Mouse (Mus musculus): ENCODE data around the gene Haus6. TPM values are rescaled to one million over a fixed set of nuclear protein-coding genes. Genes with fewer than 3 reads are reported as not detected.

Haus6 gene
- total RNA-seq, 2 experiments from 2014 or later: 8.3 TPM

DNA sequence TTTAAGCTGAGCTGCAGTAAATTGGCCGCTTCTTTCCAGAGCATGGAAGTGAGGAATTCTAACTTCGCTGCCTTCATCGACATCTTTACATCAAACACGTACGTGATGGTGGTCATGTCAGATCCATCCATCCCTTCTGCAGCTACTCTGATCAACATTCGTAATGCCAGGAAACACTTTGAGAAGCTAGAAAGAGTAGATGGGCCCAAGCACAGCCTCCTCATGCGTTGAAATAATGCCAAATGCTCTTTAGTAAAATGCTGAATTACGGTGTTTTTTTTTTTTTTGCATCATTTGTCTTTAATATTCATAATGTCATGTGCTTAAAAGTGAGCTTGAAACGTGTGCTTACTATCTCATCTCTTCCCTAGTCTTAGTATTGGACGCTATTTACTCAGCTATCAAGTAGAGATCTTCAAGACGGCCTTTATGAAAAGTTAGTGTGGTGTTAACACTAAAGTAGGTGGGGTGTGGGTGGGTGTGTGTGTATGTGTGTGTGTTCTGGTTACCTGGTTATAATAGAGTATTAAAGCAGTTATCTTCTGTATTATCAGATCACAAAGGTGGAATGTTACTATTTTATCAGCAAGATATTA, 35.1 kb downstream of the Haus6 start:
- intact Hi-C loops (cut with DNase I): loop anchor here (5.0 kb wide), 2 partner anchors 36 to 121 kb away; partner anchors contain the start of gene Haus6
- no peak for DNase-seq (ENCODE audit: extremely low spot score in 1 of 2, low spot score in 2 of 2)

DNA sequence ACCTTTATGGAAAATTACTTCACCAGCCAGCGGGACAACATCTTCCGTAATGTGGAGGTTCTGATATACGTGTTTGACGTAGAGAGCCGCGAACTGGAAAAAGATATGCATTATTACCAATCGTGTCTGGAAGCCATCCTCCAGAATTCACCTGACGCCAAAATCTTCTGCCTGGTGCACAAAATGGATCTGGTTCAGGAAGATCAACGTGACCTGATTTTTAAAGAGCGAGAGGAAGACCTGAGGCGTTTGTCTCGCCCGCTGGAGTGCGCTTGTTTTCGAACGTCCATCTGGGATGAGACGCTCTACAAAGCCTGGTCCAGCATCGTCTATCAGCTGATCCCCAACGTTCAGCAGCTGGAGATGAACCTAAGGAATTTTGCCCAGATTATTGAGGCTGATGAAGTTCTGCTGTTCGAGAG, 35.7 kb downstream of the Haus6 start:
- intact Hi-C loops (cut with DNase I): loop anchor here (5.0 kb wide), 2 partner anchors 36 to 121 kb away; partner anchors contain the start of gene Haus6
- peak in 1 of 2 experiments; percentile 39 for DNase-seq (ENCODE audit: extremely low spot score in 1 of 2, low spot score in 2 of 2)

DNA sequence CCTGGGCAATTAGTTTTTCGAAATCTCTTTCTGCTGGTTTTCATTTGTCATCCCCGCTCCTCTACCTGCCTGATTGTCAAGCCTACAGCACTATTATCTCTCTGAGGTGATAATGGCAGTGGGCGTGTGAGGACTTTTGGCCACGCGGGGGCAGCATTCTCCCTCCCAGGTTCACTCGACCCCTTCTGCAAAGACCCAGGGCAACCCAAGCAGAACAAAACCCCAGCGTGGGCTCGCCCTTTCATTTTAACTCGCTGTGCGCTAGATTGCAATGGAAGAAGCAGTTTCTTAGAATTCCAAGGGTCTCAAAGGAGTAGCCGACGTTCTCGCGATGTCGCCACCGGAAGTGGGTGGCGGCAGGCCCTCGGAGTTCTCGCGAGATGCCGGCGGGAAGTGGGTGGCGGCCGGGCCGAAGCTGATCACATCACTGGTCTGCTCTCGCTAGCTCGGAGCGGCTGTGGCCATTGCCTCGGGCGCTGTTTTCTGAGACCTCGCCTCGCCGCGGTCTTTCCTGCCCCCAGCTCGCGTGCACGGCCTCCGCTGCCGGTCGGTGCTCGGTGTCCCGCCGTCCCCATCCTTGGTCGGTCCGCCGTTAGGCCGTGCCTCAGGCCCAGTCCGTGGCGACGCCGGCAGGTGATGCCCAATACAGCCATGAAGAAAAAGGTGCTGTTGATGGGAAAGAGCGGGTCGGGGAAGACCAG, 36.4 kb downstream of the Haus6 start, which contains the start of gene Rraga:
Gene Rraga (plus strand): TSS at position 386 of the 701 bp plus-strand sequence.
- peak; percentile 95 to 98 for DNase-seq (ENCODE audit: extremely low spot score in 1 of 2, low spot score in 2 of 2)
- intact Hi-C loops (cut with DNase I): loop anchor here (5.0 kb wide), 2 partner anchors 37 to 122 kb away; partner anchors contain the start of gene Haus6

DNA sequence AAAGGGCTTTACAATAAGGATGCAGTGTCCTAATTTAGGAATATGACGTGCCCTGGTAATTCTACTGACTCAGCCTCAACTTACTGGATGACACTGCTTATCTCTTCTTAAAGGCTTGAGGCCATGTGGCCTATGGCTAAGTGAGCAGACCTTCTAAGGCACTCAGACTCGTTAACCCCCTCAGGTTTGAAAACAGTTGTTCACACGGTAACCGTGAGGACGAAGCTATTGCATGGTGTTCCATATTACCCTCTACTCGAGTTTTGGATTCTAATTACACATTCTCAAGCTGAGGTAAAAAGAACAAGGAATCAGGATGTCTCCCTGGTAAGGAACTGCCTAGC, 36.9 kb downstream of the Haus6 start:
- no peak for DNase-seq (ENCODE audit: extremely low spot score in 1 of 2, low spot score in 2 of 2)
- intact Hi-C loops (cut with DNase I): loop anchor here (5.0 kb wide), 2 partner anchors 37 to 122 kb away; partner anchors contain the start of gene Haus6

DNA sequence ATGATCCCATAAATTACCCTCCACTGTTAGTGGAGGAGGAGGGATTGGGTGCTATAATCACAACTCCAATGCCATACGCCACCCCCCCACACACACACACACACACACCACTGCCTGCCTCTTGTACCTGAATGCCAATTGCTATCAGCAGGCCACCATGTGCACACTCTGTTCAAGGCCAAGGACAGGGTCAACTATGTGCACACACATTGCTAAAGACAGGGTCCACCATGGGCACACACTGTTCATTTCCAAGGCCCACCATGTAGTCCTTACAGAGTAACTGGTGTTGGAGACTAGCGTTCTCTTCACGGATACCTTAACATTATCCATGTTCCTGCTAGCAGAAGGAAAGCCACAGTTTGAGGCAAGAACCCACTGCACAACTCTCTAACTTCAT, 50.8 kb downstream of the Haus6 start:
- intact Hi-C loops (cut with DNase I): no loop called here

DNA sequence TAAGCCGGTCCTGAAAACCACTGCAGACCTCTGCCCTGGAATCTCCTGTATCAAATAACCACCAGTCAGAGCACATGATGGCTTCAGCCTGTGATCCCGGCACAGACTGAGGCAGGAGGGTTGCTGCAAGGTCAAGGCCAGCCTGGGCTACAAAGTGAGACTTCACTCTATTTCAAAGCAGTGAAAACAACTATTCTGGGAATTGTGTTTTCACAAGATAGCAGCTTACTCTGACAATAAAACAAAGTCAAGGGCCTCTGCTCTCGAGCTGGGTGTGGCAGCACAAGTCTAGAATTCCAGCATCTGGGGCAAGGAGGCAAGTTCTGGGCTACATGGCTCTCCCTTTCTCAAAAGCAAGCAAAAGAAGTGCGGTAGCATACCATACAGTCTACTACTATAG, 52.8 kb downstream of the Haus6 start:
- intact Hi-C loops (cut with DNase I): loop anchor here (10.0 kb wide), 1 partner anchor 1394 kb away; no protein-coding TSS in a partner anchor
- DNase-seq (ENCODE audit: extremely low spot score in 1 of 2, low spot score in 2 of 2): no peak

More for the DNA sequence above, 50.8 kb downstream of the Haus6 start:
- no peak for DNase-seq (ENCODE audit: extremely low spot score in 1 of 2, low spot score in 2 of 2)

DNA sequence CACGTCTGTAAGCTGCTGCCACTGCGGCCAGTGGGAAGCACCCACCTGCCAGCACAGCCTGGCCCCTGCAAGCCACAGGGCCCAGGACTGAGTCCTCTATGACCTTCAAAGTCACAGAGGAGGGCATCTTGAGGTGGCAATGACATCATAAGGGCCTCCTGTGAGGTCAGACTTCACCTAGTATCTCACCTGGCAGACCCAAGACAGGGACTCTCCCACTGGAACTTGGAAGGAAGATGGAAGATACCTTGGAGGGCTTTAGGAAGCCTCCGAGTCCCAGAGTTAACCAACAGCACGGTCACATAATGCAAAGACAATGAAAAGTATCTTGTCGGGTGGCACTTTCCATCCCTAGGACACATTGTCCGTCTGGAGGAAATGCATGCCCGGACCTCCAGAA, 53.6 kb downstream of the Haus6 start, which contains the start of gene Saxo1:
Gene Saxo1 (minus strand): TSS at position 101 of the 400 bp plus-strand sequence.
- no peak for DNase-seq (ENCODE audit: extremely low spot score in 1 of 2, low spot score in 2 of 2)
- intact Hi-C loops (cut with DNase I): loop anchor here (10.0 kb wide), 1 partner anchor 1393 kb away; no protein-coding TSS in a partner anchor

DNA sequence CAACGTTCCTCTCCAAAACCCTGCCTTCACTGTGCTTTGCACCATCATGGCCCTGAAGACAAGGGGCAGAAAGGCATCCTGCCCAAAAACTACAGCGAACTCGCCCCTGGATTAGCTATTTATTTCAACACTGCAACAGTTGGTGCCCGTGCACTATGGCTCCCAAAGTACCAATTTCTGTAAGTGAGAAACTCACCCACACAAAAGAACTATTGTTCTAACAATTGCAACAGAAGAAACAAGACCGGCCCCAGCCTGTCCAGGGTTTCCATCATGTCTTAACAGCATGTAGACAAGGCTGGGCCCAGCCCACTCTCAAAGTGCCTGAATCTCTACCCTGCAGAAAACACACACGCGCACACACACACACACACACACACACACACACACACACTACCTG, 54.5 kb downstream of the Haus6 start:
- intact Hi-C loops (cut with DNase I): loop anchor here (10.0 kb wide), 1 partner anchor 1393 kb away; no protein-coding TSS in a partner anchor
- no peak for DNase-seq (ENCODE audit: extremely low spot score in 1 of 2, low spot score in 2 of 2)

DNA sequence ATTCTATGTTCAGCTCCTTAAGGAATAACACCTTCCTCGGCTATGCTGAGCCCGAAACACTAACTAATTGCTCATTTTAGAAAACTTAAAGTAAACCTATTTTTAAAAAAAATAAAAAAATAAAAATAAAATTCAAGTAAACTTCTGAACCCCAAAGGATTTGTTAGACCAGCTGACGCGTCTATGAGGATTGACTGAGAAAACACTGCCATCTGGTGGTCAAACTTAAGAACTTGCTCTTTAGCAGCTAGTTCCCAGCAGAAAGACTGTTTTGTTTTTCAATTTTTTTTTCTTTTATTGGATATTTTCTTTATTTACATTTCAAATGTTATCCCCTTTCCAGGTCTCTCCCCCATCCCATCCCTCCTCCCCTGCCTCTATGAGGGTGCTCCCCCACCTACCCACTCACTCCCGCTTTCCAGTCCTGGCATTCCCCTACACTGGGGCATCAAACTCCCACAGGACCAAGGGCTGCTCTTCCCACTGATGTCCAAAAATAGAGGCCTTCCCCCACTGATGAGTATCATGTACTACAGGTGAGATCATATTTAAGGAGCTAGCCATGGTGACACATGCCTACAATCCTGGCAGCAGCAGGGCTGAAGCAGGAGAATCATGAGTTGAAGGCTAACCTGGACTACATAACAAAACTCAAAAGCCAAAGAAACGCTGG, 56.7 kb downstream of the Haus6 start:
- intact Hi-C loops (cut with DNase I): loop anchor here (10.0 kb wide), 1 partner anchor 1390 kb away; no protein-coding TSS in a partner anchor
- no peak for DNase-seq (ENCODE audit: extremely low spot score in 1 of 2, low spot score in 2 of 2)

DNA sequence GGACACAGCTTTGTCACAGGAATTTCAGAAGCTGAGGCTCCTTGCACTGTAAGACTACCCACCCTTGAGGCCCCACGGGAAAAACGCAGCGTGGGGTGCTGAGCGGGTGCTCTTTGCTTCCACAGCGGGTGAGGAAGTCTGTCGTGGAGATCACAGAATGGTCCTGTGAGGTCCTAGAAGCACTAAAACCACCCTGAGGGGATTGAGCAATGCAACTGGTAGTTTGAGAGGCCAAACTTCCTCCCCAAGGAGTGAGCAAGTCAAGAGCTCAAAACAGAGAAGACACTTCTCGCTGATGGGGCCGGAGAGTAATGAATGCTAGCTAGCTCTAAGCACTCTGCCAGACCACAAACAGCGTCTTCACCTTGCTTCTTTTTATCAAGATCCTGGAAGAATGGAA, 63.5 kb downstream of the Haus6 start:
- intact Hi-C loops (cut with DNase I): loop anchor here (10.0 kb wide), 3 partner anchors 274 to 614 kb away; no protein-coding TSS in a partner anchor

DNA sequence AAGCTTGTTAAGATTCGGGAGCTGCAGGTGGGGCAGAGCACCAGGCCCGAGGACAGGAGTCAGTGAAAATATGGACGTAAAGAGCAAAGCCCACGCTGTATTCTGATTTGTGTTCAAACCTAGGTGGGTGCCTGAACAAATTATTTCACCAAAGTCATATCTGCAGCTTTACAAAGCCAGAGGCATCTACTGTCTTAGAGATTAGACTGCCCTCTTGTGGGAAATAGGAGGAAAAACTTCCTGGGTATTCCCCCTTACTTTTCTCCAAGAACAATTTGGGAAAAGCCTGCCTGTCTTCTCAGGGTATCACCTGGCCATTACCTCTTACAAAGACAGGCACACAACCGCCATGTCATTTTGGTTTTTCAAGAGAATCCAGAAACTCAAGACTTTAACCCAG, 66.2 kb downstream of the Haus6 start:
- intact Hi-C loops (cut with DNase I): loop anchor here (2.0 to 10.0 kb wide), 4 partner anchors 271 to 715 kb away; no protein-coding TSS in a partner anchor
- no peak for DNase-seq (ENCODE audit: extremely low spot score in 1 of 2, low spot score in 2 of 2)

More for the DNA sequence above, 63.5 kb downstream of the Haus6 start:
- DNase-seq (ENCODE audit: extremely low spot score in 1 of 2, low spot score in 2 of 2): no peak

DNA sequence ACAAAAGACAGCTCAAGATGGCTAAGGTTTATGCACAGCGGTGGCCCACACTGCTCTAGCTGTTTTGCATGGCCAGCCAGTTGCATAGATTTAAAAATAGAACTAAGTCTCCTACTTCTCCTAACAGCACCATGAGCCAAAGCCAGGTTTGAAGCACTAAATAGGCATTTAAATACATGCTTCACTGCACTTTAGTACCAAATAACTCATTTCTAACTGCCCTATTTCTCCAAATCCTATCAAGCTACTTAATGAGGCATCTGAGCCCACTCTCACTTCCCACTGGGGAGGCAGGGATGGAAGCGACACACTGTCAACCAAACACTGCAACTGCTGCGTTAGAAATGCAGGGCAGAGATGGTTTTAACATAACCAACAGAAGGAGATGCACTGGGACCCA, 67.9 kb downstream of the Haus6 start:
- DNase-seq (ENCODE audit: extremely low spot score in 1 of 2, low spot score in 2 of 2): no peak
- intact Hi-C loops (cut with DNase I): loop anchor here (10.0 kb wide), 3 partner anchors 269 to 609 kb away; no protein-coding TSS in a partner anchor

DNA sequence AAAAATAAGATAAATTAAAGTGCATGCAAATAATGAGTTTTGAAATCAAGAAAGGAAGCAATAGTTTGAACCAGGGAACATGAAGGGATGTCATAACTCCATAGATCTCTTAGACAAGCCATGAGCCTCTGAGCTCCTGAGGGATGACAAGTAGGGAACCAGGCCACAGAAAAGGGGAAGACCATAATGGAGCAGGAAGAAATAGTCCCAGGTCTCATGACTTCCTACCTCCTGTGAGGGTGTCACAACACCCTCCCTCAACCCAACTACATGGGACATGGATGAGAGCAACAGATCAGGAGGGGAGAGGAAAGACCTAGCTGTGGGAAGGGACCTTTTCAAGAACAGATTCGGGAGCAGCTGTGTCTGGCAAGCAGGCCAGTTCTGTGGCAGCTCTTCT, 70.3 kb downstream of the Haus6 start:
- intact Hi-C loops (cut with DNase I): loop anchor here (10.0 kb wide), 3 partner anchors 267 to 607 kb away; no protein-coding TSS in a partner anchor
- no peak for DNase-seq (ENCODE audit: extremely low spot score in 1 of 2, low spot score in 2 of 2)

DNA sequence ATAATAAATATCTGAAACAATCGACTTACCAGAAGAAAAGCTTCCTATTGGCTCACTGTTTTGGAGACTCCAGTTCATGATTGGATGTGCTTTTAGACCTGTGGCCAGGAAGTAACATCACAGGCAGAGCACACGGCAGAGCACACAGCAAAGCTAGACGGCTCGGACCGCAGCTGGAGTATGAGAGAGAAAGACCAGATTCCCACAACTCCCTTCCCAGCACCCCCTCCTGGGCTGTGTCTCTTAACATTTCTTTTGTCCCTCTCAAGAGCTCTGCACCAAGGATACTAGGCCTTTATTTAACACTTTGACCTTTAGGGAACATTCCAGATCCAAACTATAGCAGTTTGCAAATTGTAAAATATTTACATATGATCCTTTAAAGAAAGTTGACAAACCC, 72.9 kb downstream of the Haus6 start:
- DNase-seq (ENCODE audit: extremely low spot score in 1 of 2, low spot score in 2 of 2): no peak
- intact Hi-C loops (cut with DNase I): no loop called here

DNA sequence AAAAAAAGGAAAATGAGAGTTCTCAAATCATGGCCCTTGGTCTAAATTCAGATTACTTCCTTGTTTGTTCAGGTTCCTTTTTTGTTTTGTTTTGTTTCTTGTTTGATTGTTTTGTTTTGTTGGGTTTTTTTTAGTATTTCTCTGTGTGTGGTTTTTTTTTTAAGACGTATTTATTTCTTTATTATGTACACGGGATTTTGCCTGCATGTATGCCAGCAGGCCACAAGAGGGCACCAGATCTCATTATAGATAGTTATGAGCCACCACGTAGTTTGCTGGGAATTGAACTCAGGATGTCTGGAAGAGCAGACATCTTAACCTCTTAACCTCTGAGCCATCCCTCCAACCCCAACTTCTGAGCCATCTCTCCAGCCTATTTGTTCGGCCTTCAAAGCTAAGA, 73.9 kb downstream of the Haus6 start:
- intact Hi-C loops (cut with DNase I): no loop called here
- no peak for DNase-seq (ENCODE audit: extremely low spot score in 1 of 2, low spot score in 2 of 2)

DNA sequence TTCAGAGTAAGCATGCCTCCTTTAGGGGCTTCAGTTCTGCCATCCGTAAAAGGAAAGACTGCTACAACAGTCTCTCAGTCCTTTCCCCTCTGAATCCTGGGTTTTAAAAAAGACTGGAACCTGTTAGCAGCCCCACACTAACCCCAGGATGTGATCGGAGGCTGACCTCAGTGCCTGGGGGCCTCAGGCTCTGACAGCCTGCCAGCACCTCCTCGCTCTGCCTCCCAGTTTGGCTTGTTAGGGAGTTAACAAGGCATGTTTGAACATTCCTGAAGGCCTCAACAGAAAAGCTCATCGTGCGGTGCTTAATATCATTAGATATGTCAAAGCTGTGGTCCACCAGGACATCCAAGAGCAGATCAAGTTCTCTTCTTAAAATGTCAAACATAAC, 77.8 kb downstream of the Haus6 start:
- intact Hi-C loops (cut with DNase I): no loop called here
- no peak for DNase-seq (ENCODE audit: extremely low spot score in 1 of 2, low spot score in 2 of 2)

DNA sequence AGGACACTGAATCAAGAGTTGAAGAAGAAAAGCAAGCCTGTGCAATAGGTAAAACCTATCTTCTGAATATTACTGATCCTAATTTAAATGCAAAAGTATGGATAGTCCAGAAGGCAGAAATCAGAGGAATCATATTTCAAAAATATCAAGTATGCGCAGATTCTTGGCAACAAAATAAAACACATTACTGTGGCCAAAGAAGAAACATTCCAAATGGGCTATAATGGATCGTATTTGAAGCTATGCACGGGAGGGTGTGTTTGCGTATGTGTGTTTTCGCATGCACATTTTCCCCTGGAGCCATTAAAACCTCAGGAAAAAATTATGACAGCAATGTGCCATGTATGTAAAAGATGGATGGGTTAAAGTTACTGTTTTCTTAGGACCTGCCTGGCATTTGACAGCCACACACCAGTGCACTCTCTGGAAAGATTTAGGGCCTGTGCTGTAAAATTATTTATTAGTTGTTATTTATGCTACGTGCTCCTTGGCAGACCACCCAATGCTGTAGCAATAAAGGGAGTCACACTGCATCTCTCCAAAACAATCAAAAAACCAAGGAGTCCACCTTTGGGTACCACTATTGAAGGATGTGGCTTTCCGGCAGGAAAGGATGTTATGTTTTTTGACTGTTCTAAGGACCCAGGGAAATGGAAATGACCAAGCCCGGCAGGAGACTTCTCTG, 78.3 kb downstream of the Haus6 start:
- intact Hi-C loops (cut with DNase I): no loop called here

DNA sequence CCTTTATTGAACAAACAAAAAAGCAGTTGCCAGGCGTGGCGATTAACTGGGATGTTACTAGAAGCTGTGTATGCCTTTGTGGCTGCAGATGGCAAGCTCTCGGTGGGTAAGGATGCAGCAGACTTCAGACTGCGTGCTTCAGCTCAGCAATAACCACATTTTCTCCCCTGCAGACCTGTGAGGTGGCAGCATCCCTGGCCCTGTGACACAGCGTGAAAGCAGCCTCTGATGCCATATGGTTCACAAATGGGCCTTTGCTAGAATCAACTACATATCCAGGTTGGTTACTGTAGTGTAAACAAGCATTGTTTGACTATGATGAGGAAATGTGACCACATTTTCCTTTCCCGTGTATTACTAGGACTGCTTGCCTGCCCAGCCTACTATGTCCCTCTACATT, 82.7 kb downstream of the Haus6 start:
- DNase-seq (ENCODE audit: extremely low spot score in 1 of 2, low spot score in 2 of 2): no peak
- intact Hi-C loops (cut with DNase I): no loop called here

More for the DNA sequence above, 78.3 kb downstream of the Haus6 start:
- no peak for DNase-seq (ENCODE audit: extremely low spot score in 1 of 2, low spot score in 2 of 2)

Measured in left cerebral cortex, postnatal 10 days (tissue).